Comparison of ENCODE assay signal across 8 mouse cellular contexts in genomic region chr6:122601615-122602014, GRCm38 (mm10). TPM values are rescaled to one million over a fixed set of nuclear protein-coding genes. Genes with fewer than 3 reads are reported as not detected.
DNase-seq lines count a peak whose midpoint lies in the region; ATAC-seq and TF ChIP-seq lines count a peak whose summit lies in the region.
"Had no signal": no experiment of that assay in that cellular context is flagged by ENCODE, and none has a peak within 500 bp of the region (broad histone marks: within the 10 kb centered on the region; RNA-seq: fewer than 3 reads in every experiment).

No protein-coding gene starts in this region.

- no peak for ATAC-seq in embryonic facial prominence, embryonic 14.5 days (ENCODE audit: low read depth)
- ATAC-seq in neural tube, embryonic 15.5 days (ENCODE audit: low FRiP score), result no peak

- peak overlapping the region; percentile 65 for H3K4me2 ChIP-seq in embryonic facial prominence, embryonic 14.5 days (ENCODE audit: low read depth, low read length)
- H3K4me2 ChIP-seq in neural tube, embryonic 15.5 days, result peak overlapping the region; percentile 62

- no peak overlapping the region for H3K9ac ChIP-seq in embryonic facial prominence, embryonic 14.5 days (ENCODE audit: low read depth, low read length)
- no peak overlapping the region for H3K9ac ChIP-seq in neural tube, embryonic 15.5 days (replicated peaks)

- no peak overlapping the region for H3K27ac ChIP-seq in embryonic facial prominence, embryonic 14.5 days (replicated peaks; ENCODE audit: low read depth, low read length)
- H3K27ac ChIP-seq in limb, embryonic 10.5 days, result no peak overlapping the region
- no peak overlapping the region for H3K27ac ChIP-seq in neural tube, embryonic 15.5 days (replicated peaks)

- no peak for DNase-seq in lung, adult 2 months
- no peak for DNase-seq in lung, adult 18-20 months
- no peak for DNase-seq in embryonic facial prominence, embryonic 14.5 days (ENCODE audit: low spot score)
- DNase-seq in limb, embryonic 10.5 days (ENCODE audit: low spot score), result no peak
- DNase-seq in adrenal gland, postnatal 4 days (ENCODE audit: low spot score in 2 of 2), result no peak
- DNase-seq in left cerebral cortex, adult 18-20 months (ENCODE audit: low spot score in 2 of 2), result no peak

- no peaks in the 10 kb centered on the region for H3K9me3 ChIP-seq in embryonic facial prominence, embryonic 14.5 days (ENCODE audit: control insufficient read depth, low read length)
- H3K9me3 ChIP-seq in limb, embryonic 10.5 days (replicated peaks), result no peaks in the 10 kb centered on the region
- no peaks in the 10 kb centered on the region for H3K9me3 ChIP-seq in neural tube, embryonic 15.5 days (replicated peaks)

- WGBS in lung, adult 2 months, result 71% methylated on average over 3 of the region's 3 CpGs
- WGBS in embryonic facial prominence, embryonic 14.5 days, result 82% methylated on average over 3 of the region's 3 CpGs
- 88% methylated on average over 3 of the region's 3 CpGs for WGBS in limb, embryonic 10.5 days
- WGBS in neural tube, embryonic 15.5 days, result 94% methylated on average over 3 of the region's 3 CpGs

- no peaks in the 10 kb centered on the region for H3K27me3 ChIP-seq in embryonic facial prominence, embryonic 14.5 days (replicated peaks; ENCODE audit: control insufficient read depth, insufficient read depth, low read length)
- H3K27me3 ChIP-seq in limb, embryonic 10.5 days (ENCODE audit: low read depth, poor library complexity, severe bottlenecking), result no peaks in the 10 kb centered on the region
- H3K27me3 ChIP-seq in neural tube, embryonic 15.5 days (replicated peaks), result no peaks in the 10 kb centered on the region

- no peaks in the 10 kb centered on the region for H3K36me3 ChIP-seq in embryonic facial prominence, embryonic 14.5 days (ENCODE audit: control insufficient read depth, insufficient read depth, low read length)
- H3K36me3 ChIP-seq in limb, embryonic 10.5 days, result no peaks in the 10 kb centered on the region
- H3K36me3 ChIP-seq in neural tube, embryonic 15.5 days, result no peaks in the 10 kb centered on the region

- peak overlapping the region; percentile 74 for H3K4me3 ChIP-seq in lung, adult 2 months (replicated peaks; ENCODE audit: extremely low read depth, low read depth, low read length)
- peak overlapping the region; percentile 42 for H3K4me3 ChIP-seq in embryonic facial prominence, embryonic 14.5 days (ENCODE audit: low read depth, low read length)
- peak overlapping the region; percentile 49; the same call in 1 of the 2 replicates for H3K4me3 ChIP-seq in limb, embryonic 10.5 days
- peak overlapping the region; percentile 42; the same call in 1 of the 2 replicates for H3K4me3 ChIP-seq in neural tube, embryonic 15.5 days (replicated peaks)

- no peak for TF ChIP-seq POLR2A in lung, adult 2 months (IDR thresholded peaks at IDR 0.05; ENCODE audit: borderline replicate concordance, extremely low read depth, low read depth, low read length)

- H3K4me1 ChIP-seq in lung, adult 2 months (ENCODE audit: control insufficient read depth, insufficient read depth, low read length), result no peaks in the 10 kb centered on the region; the same call in 1 of the 2 replicates
- no peaks in the 10 kb centered on the region for H3K4me1 ChIP-seq in embryonic facial prominence, embryonic 14.5 days (ENCODE audit: control insufficient read depth, insufficient read depth, low read length)
- no peaks in the 10 kb centered on the region for H3K4me1 ChIP-seq in limb, embryonic 10.5 days
- H3K4me1 ChIP-seq in neural tube, embryonic 15.5 days, result peaks cover 7% of the 10 kb centered on the region

- no peak for TF ChIP-seq CTCF in lung, adult 2 months (IDR thresholded peaks at IDR 0.05; ENCODE audit: insufficient read depth, low read length)

RNA-seq across cellular contexts. Expression of gene Apobec1, which starts 0.6 kb away (rescaled TPM):
- 13.5 and 23.2 TPM in 2 replicates for polyA plus RNA-seq in lung, adult 2 months (2012; rRNA removed)
- polyA plus RNA-seq in embryonic facial prominence, embryonic 14.5 days (2014; fragmentation: Nextera tagmentation; extraction: Ambion mirVana), result 4.1 and 5.5 TPM in 2 replicates
- polyA plus RNA-seq in limb, embryonic 10.5 days (2016; fragmentation: Nextera tagmentation; extraction: Ambion mirVana), result 0.63 and 1.5 TPM in 2 replicates
- 1.7 and 2.7 TPM in 2 replicates for polyA plus RNA-seq in neural tube, embryonic 15.5 days (2015; fragmentation: Nextera tagmentation; extraction: Ambion mirVana)
- total RNA-seq in adrenal gland, postnatal 4 days (2021), result 10 to 100 TPM; 10.1 to 13.1 TPM
- total RNA-seq in left cerebral cortex, adult 18-20 months (2021), result 1 to 10 TPM; 1.2 to 1.7 TPM

RNA-seq across cellular contexts. Expression of gene Gdf3, which starts 8.3 kb away (rescaled TPM):
- not detected in 2 replicates for polyA plus RNA-seq in lung, adult 2 months (2012; rRNA removed)
- 0.37 TPM in 1 of 2 replicates, not detected in the other for polyA plus RNA-seq in embryonic facial prominence, embryonic 14.5 days (2014; fragmentation: Nextera tagmentation; extraction: Ambion mirVana)
- polyA plus RNA-seq in limb, embryonic 10.5 days (2016; fragmentation: Nextera tagmentation; extraction: Ambion mirVana), result not detected in 2 replicates
- 0.09 TPM in 1 of 2 replicates, not detected in the other for polyA plus RNA-seq in neural tube, embryonic 15.5 days (2015; fragmentation: Nextera tagmentation; extraction: Ambion mirVana)
- total RNA-seq in adrenal gland, postnatal 4 days (2021), result not detected
- not detected for total RNA-seq in left cerebral cortex, adult 18-20 months (2021)

RNA-seq across cellular contexts. Expression of gene Dppa3, which starts 24.6 kb away (rescaled TPM):
- polyA plus RNA-seq in lung, adult 2 months (2012; rRNA removed), result not detected in 2 replicates
- not detected in 2 replicates for polyA plus RNA-seq in embryonic facial prominence, embryonic 14.5 days (2014; fragmentation: Nextera tagmentation; extraction: Ambion mirVana)
- polyA plus RNA-seq in limb, embryonic 10.5 days (2016; fragmentation: Nextera tagmentation; extraction: Ambion mirVana), result not detected in 2 replicates
- polyA plus RNA-seq in neural tube, embryonic 15.5 days (2015; fragmentation: Nextera tagmentation; extraction: Ambion mirVana), result not detected in 2 replicates
- total RNA-seq in adrenal gland, postnatal 4 days (2021), result not detected
- not detected for total RNA-seq in left cerebral cortex, adult 18-20 months (2021)
- total RNA-seq: megakaryocyte-erythroid progenitor cell, adult 5-6 weeks had no signal

RNA-seq across cellular contexts. Expression of gene Aicda, which starts 48.0 kb away (rescaled TPM):
- not detected in 2 replicates for polyA plus RNA-seq in lung, adult 2 months (2012; rRNA removed)
- polyA plus RNA-seq in embryonic facial prominence, embryonic 14.5 days (2014; fragmentation: Nextera tagmentation; extraction: Ambion mirVana), result 0.13 and 0.16 TPM in 2 replicates
- 0.28 TPM in 1 of 2 replicates, not detected in the other for polyA plus RNA-seq in limb, embryonic 10.5 days (2016; fragmentation: Nextera tagmentation; extraction: Ambion mirVana)
- 0.51 and 0.54 TPM in 2 replicates for polyA plus RNA-seq in neural tube, embryonic 15.5 days (2015; fragmentation: Nextera tagmentation; extraction: Ambion mirVana)
- total RNA-seq in adrenal gland, postnatal 4 days (2021), result not detected
- not detected for total RNA-seq in left cerebral cortex, adult 18-20 months (2021)
- total RNA-seq: megakaryocyte-erythroid progenitor cell, adult 5-6 weeks had no signal
